Mouse (Mus musculus) layer of hippocampus, adult 9-11 months (tissue): ENCODE measurements around the gene Ranbp6.

Source experiments
- DNase-seq: peaks from one replicate; pipeline ENCODE4 v3.0.0; 2022

The Ranbp6 gene

GRCm38 (mm10) chr19:29805917-29806785 is 6.6 kb downstream of the Ranbp6 start, which contains the start of gene 9930021J03Rik:
TSS of gene 9930021J03Rik (minus strand) at chr19:29805989.
- peak; percentile 98 for DNase-seq

- DNase-seq = peak; percentile 44
These were observed 7.5 kb downstream of the Ranbp6 start for GRCm38 (mm10) chr19:29805101-29805916.

- no peak for DNase-seq
These were observed 8.8 kb downstream of the Ranbp6 start for GRCm38 (mm10) chr19:29803946-29804345.

GRCm38 (mm10) chr19:29797371-29797770 is 15.4 kb downstream of the Ranbp6 start:
- no peak for DNase-seq

- DNase-seq = no peak
These were observed 24.8 kb downstream of the Ranbp6 start for GRCm38 (mm10) chr19:29787997-29788396.

GRCm38 (mm10) chr19:29782914-29783313 is 29.9 kb downstream of the Ranbp6 start:
- DNase-seq = no peak
